Mouse (Mus musculus): ENCODE results near the gene Eva1b.

GRCm38 (mm10) chr4:126146974-126147532, 491 bp upstream of the Eva1b start:
- TF ChIP-seq CTCF (conservative IDR thresholded peaks at IDR 0.05; ENCODE audit: low read length): no peak
- no peak for TF ChIP-seq NANOG (IDR thresholded peaks at IDR 0.05; ENCODE audit: borderline replicate concordance, low read length)
